Mouse (Mus musculus) lung, embryonic 14.5 days (tissue): ENCODE data around the gene Ensa. TPM values are rescaled to one million over a fixed set of nuclear protein-coding genes. Genes with fewer than 3 reads are reported as not detected.

Source experiments
- ATAC-seq: fragments of 200-750 bp; cut with Nextera tagmentation; 2 replicates; pipeline ENCODE4 v1.8.0; 2017; ENCODE audit warnings: mild to moderate bottlenecking, moderate TSS enrichment, moderate library complexity; ENCODE audit not compliant: insufficient read depth
- DNase-seq: peaks from one replicate; pipeline ENCODE4 v3.0.0-alpha.2; 2015
- H3K27ac ChIP-seq: fragments of 300-500 bp; sonication (generic); 2 replicates; pipeline ENCODE4 v1.5.1; 2014; ENCODE audit warnings: low read depth, mild to moderate bottlenecking, moderate library complexity
- H3K27me3 ChIP-seq: fragments of 300-500 bp; sonication (generic); 2 replicates; pipeline ENCODE4 v1.6.1; 2014; ENCODE audit warnings: low read length, control low read depth; ENCODE audit not compliant: insufficient read depth
- H3K36me3 ChIP-seq: fragments of 300-500 bp; sonication (generic); 2 replicates; pipeline ENCODE4 v1.6.1; 2014; ENCODE audit warnings: control low read depth; ENCODE audit not compliant: insufficient read depth
- H3K4me1 ChIP-seq: fragments of 300-500 bp; sonication (generic); 2 replicates; pipeline ENCODE4 v1.6.1; 2014; ENCODE audit warnings: antibody characterized with exemption, control low read depth; ENCODE audit not compliant: insufficient read depth
- H3K4me2 ChIP-seq: fragments of 300-500 bp; sonication (generic); 2 replicates; pipeline ENCODE4 v1.6.1; 2014; ENCODE audit warnings: mild to moderate bottlenecking
- H3K4me3 ChIP-seq: fragments of 300-500 bp; sonication (generic); 2 replicates; pipeline ENCODE4 v1.5.1; 2014; ENCODE audit warnings: low read depth, low read length
- H3K9ac ChIP-seq: fragments of 300-500 bp; sonication (generic); 2 replicates; pipeline ENCODE4 v1.6.1; 2014
- H3K9me3 ChIP-seq: fragments of 300-500 bp; sonication (generic); 2 replicates; pipeline ENCODE4 v1.6.1; 2016; ENCODE audit warnings: low read depth, low read length, control low read depth
- CTCF ChIP-seq: IDR thresholded peaks from 2 replicates; pipeline ENCODE4 v1.5.1; 2016; ENCODE audit warnings: antibody characterized with exemption, low read depth
- WGBS: fragments of 180-500 bp; shearing (Covaris S2); extraction: QIAGEN DNeasy Blood & Tissue Kit; methylation state at CpG from one replicate; pipeline ENCODE4 v1.1.7; 2014; 5-methylcytosine and 5-hydroxymethylcytosine counted together
- polyA plus RNA-seq: library from polyadenylated mRNA; unstranded; fragments of >200 nt; fragmentation: Nextera tagmentation; extraction: Ambion mirVana; gene quantifications from 2 replicates; pipeline ENCODE4 v1.2.1, GENCODE M21; 2014

Gene Ensa
- polyA plus RNA-seq, 1 experiment from 2014 or later = 66.7 TPM

- Histone ChIP-seq H3K9ac (no peak overlapping the region), H3K4me3 (no peak overlapping the region), H3K4me1 (no peaks in the 10 kb centered on the region), H3K27ac (no peak overlapping the region), H3K36me3 (peaks cover 12% of the 10 kb centered on the region), H3K27me3 (no peaks in the 10 kb centered on the region), H3K9me3 (no peaks in the 10 kb centered on the region), H3K4me2 (no peak overlapping the region)
- DNase-seq (no peak), ATAC-seq (no peak)
- no peak for TF ChIP-seq CTCF
- WGBS = 68% methylated on average over 7 of the region's 7 CpGs
These were observed 18.3 kb downstream of the Ensa start for GRCm38 (mm10) chr3:95643097-95643496.

GRCm38 (mm10) chr3:95645313-95646235 is 20.8 kb downstream of the Ensa start:
- no peak overlapping the region for H3K4me2 ChIP-seq
- no peak overlapping the region for H3K27ac ChIP-seq
- H3K9me3 ChIP-seq = no peaks in the 10 kb centered on the region
- no peak overlapping the region for H3K4me3 ChIP-seq
- no peaks in the 10 kb centered on the region for H3K4me1 ChIP-seq
- no peaks in the 10 kb centered on the region for H3K27me3 ChIP-seq
- WGBS = 56% methylated on average over 10 of the region's 10 CpGs
- TF ChIP-seq CTCF = no peak
- no peaks in the 10 kb centered on the region for H3K36me3 ChIP-seq
- peak; percentile 43 for DNase-seq
- no peak for ATAC-seq
- no peak overlapping the region for H3K9ac ChIP-seq

GRCm38 (mm10) chr3:95648016-95648415 is 23.2 kb downstream of the Ensa start:
- H3K4me3 ChIP-seq = no peak overlapping the region
- ATAC-seq (no peak), DNase-seq (no peak)
- H3K9me3 ChIP-seq = no peaks in the 10 kb centered on the region
- TF ChIP-seq CTCF = no peak
- no peak overlapping the region for H3K27ac ChIP-seq
- H3K27me3 ChIP-seq = no peaks in the 10 kb centered on the region
- no peak overlapping the region for H3K9ac ChIP-seq
- H3K4me1 ChIP-seq = 0 out of 2 replicates have a peak, but pooled peaks cover 8% of the 10 kb centered on the region
- no peaks in the 10 kb centered on the region for H3K36me3 ChIP-seq
- H3K4me2 ChIP-seq = no peak overlapping the region
- 87% methylated on average over 5 of the region's 5 CpGs for WGBS

GRCm38 (mm10) chr3:95650276-95651032 is 25.7 kb downstream of the Ensa start:
- Histone ChIP-seq H3K27me3 (no peaks in the 10 kb centered on the region), H3K36me3 (no peaks in the 10 kb centered on the region), H3K4me1 (peaks cover 11% of the 10 kb centered on the region; the same call in 1 of the 2 replicates), H3K9ac (no peak overlapping the region), H3K27ac (peak overlapping the region; percentile 47; the same call in 1 of the 2 replicates), H3K4me2 (no peak overlapping the region), H3K9me3 (no peaks in the 10 kb centered on the region), H3K4me3 (no peak overlapping the region)
- DNase-seq (peak; percentile 54), ATAC-seq (no peak)
- no peak for TF ChIP-seq CTCF
- WGBS = 45% methylated on average over 6 of the region's 6 CpGs

- WGBS = 86% methylated on average over 3 of the region's 3 CpGs
- no peaks in the 10 kb centered on the region for H3K9me3 ChIP-seq
- H3K27ac ChIP-seq = peak overlapping the region; percentile 22; the same call in 1 of the 2 replicates
- no peak for TF ChIP-seq CTCF
- no peak overlapping the region for H3K4me2 ChIP-seq
- H3K9ac ChIP-seq = no peak overlapping the region
- no peak for DNase-seq
- H3K4me1 ChIP-seq = peaks cover 11% of the 10 kb centered on the region; the same call in 1 of the 2 replicates
- no peak for ATAC-seq
- H3K27me3 ChIP-seq = no peaks in the 10 kb centered on the region
- no peaks in the 10 kb centered on the region for H3K36me3 ChIP-seq
- H3K4me3 ChIP-seq = no peak overlapping the region
These were observed 26.2 kb downstream of the Ensa start for GRCm38 (mm10) chr3:95651033-95651373.

GRCm38 (mm10) chr3:95651391-95652203 is 26.8 kb downstream of the Ensa start:
- no peak for TF ChIP-seq CTCF

More at GRCm38 (mm10) chr3:95651391-95652203, 26.8 kb downstream of the Ensa start:
- Histone ChIP-seq H3K36me3 (no peaks in the 10 kb centered on the region), H3K9ac (no peak overlapping the region), H3K4me1 (peaks cover 11% of the 10 kb centered on the region; the same call in 1 of the 2 replicates), H3K27me3 (no peaks in the 10 kb centered on the region), H3K9me3 (no peaks in the 10 kb centered on the region), H3K4me3 (no peak overlapping the region), H3K4me2 (no peak overlapping the region), H3K27ac (peak overlapping the region; percentile 22; the same call in 1 of the 2 replicates)
- no peak for DNase-seq
- 79% methylated on average over 16 of the region's 16 CpGs for WGBS
- no peak for ATAC-seq
